Mouse (Mus musculus) heart, postnatal 0 days (tissue): Measurements from ENCODE around the gene Zfp36l1.

Experiments used
- CTCF ChIP-seq: IDR thresholded peaks from 2 replicates; pipeline ENCODE4 v1.5.1; 2016; ENCODE audit warnings: antibody characterized with exemption, control low read depth, low read depth
- EP300 ChIP-seq: IDR thresholded peaks from 2 replicates; pipeline ENCODE4 v1.6.1; 2016; ENCODE audit warnings: antibody characterized with exemption, low read depth

DNA sequence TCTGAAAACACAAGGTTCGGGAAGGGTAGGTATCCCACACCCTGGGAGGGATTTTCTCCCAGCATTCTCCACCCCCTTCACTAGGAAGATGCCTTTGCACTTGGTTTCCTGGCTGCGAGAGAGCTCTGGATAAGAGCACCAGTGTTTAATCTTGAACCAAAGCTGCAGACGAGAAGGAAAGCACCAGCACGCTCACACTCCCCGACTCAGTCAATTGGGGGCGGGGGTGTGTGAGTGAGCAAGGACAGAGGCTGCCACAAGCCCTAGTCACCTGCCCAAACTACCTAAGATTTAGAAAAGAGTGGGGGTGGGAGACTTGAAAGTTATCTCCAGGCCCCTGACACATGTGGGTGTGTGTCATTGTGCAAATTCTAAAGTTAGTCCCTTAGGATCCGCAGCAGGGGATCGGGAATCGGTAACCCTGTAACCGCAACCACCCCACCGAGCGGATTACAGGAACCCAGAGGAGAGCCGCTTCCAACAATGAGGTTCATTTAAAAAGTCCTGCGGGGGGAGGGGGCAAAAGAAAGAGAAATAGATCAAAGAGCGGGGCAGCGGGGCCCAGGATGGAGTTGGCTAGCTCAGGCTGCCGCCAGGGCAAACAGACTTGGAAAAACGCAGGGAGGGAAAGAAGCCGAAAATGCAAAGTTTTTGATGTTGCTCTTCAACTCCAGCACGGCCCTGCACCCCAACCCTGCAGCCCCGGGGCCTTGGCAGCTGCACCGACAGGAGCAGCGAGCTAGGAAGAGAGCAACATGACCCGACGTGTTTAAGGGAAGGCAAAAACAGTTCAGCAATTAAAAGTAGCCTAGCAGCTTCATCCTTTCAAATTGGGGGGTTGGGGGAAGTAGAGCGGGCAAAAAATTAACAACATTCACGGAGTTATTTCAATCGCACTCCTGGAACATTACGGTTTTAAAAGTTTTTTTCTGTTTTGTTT lies 1.4 kb downstream of the Zfp36l1 start:
- TF ChIP-seq CTCF, result no peak
- no peak for TF ChIP-seq EP300
